Mouse (Mus musculus) ES-Bruce4 (cell line): Measurements from ENCODE around the gene Ubtf. TPM values are rescaled to one million over a fixed set of nuclear protein-coding genes. Genes with fewer than 3 reads are reported as not detected.

Experiments
- H3K27ac ChIP-seq: 2 replicates; pipeline ENCODE4 v1.5.1; 2012; ENCODE audit warnings: low read length, inconsistent platforms; ENCODE audit not compliant: insufficient read depth
- H3K27me3 ChIP-seq: 2 replicates; pipeline ENCODE4 v1.6.1; 2012; ENCODE audit warnings: mild to moderate bottlenecking, low read length, inconsistent platforms; ENCODE audit not compliant: control insufficient read depth, poor library complexity, insufficient read depth, severe bottlenecking
- H3K36me3 ChIP-seq: 2 replicates; pipeline ENCODE4 v1.6.1; 2012; ENCODE audit warnings: inconsistent platforms, mild to moderate bottlenecking, low read length, moderate library complexity; ENCODE audit not compliant: control insufficient read depth, poor library complexity, insufficient read depth, severe bottlenecking
- H3K4me1 ChIP-seq: one replicate; pipeline ENCODE4 v1.8.1; 2011; ENCODE audit warnings: low read length; ENCODE audit not compliant: control insufficient read depth, insufficient read depth
- H3K4me3 ChIP-seq: 2 replicates; pipeline ENCODE4 v1.5.1; 2011; ENCODE audit warnings: low read depth, mild to moderate bottlenecking, low read length
- H3K9ac ChIP-seq: 2 replicates; pipeline ENCODE4 v1.6.1; 2012; ENCODE audit warnings: low read depth, mild to moderate bottlenecking, inconsistent platforms; ENCODE audit not compliant: poor library complexity, severe bottlenecking
- H3K9me3 ChIP-seq: replicated peaks from 2 replicates; pipeline ENCODE4 v1.6.1; 2012; ENCODE audit warnings: mild to moderate bottlenecking, low read length, inconsistent platforms; ENCODE audit not compliant: control insufficient read depth, poor library complexity, insufficient read depth, severe bottlenecking
- CTCF ChIP-seq: IDR thresholded peaks from one replicate; pipeline ENCODE4 v1.8.1; 2011; ENCODE audit warnings: low read depth, low read length
- EP300 ChIP-seq: IDR thresholded peaks from 2 replicates; pipeline ENCODE4 v1.6.1; 2011; ENCODE audit warnings: low read depth, low read length; ENCODE audit not compliant: insufficient read depth
- POLR2A ChIP-seq: IDR thresholded peaks from one replicate; pipeline ENCODE4 v1.8.1; 2011; ENCODE audit warnings: low read length; ENCODE audit not compliant: insufficient read depth
- polyA plus RNA-seq: library from polyadenylated mRNA; stranded (reverse); fragments of >200 nt; gene quantifications from 2 replicates; pipeline ENCODE4 v1.2.4, GENCODE M21; 2011; ENCODE audit warnings: low read depth; ENCODE audit not compliant: missing spikeins, insufficient read depth, insufficient read length

The Ubtf gene
- polyA plus RNA-seq, 1 experiment: 82.0 TPM

DNA sequence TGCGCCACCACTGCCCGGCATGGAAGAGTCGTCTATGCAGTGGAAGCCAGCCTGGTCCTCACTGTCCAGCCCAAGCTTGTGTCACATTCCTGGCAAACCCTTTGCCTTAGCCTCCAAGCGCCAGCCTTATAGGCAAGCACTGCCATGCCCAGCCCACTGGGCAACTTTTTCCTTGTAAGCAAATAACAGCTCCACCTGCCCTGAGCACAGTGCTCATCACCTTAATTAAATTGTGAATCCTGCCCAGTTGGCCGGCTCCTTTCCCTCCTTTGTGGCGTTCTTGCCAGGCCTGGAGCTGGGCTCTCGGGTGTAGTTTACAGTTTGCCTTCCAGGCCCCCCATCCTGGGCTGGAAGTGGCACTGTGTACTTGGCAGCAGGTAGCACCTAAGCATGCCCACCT lies 56.3 kb downstream of the Ubtf start:
- no peak overlapping the region for H3K4me3 ChIP-seq
- H3K27me3 ChIP-seq: no peaks in the 10 kb centered on the region
- H3K4me1 ChIP-seq: peaks cover 10% of the 10 kb centered on the region
- H3K9ac ChIP-seq: no peak overlapping the region
- H3K36me3 ChIP-seq: peaks cover 41% of the 10 kb centered on the region
- H3K27ac ChIP-seq: no peak overlapping the region
- no peaks in the 10 kb centered on the region for H3K9me3 ChIP-seq
- no peak for TF ChIP-seq EP300
- no peak for TF ChIP-seq CTCF
- TF ChIP-seq POLR2A: no peak

GRCm38 (mm10) chr11:102258521-102258920 lies 61.0 kb downstream of the Ubtf start:
- Histone ChIP-seq H3K4me3 (no peak overlapping the region), H3K4me1 (peaks cover 7% of the 10 kb centered on the region), H3K9ac (no peak overlapping the region), H3K36me3 (peaks cover 76% of the 10 kb centered on the region), H3K9me3 (no peaks in the 10 kb centered on the region), H3K27ac (no peak overlapping the region), H3K27me3 (no peaks in the 10 kb centered on the region)
- TF ChIP-seq CTCF: peak; percentile 62
- no peak for TF ChIP-seq EP300

DNA sequence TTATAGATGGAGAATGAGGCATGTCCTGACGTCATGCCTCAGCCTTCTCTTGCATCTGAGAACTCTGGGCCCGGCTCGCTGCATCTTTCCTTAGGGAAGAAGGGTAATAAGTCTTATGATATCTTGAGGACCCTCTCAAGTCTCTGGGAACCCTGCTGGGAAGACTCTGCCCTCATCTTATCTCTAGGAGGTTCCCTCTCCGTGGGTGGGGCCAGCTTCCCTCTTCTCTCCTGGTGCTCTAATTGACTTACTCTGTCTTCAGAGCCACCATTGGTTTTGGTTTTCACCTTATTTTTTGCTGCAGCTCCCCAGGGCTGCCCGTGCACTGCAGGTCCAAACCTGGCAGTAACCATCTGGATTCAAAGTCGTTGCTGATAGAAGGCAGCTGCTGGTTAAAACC lies 61.4 kb downstream of the Ubtf start:
- peaks cover 76% of the 10 kb centered on the region for H3K36me3 ChIP-seq
- H3K4me1 ChIP-seq: peaks cover 7% of the 10 kb centered on the region
- no peak for TF ChIP-seq EP300
- no peak for TF ChIP-seq POLR2A
- TF ChIP-seq CTCF: no peak
- no peak overlapping the region for H3K4me3 ChIP-seq
- H3K9me3 ChIP-seq: no peaks in the 10 kb centered on the region
- no peaks in the 10 kb centered on the region for H3K27me3 ChIP-seq
- H3K9ac ChIP-seq: 0 out of 2 replicates have a peak overlapping the region, but pooled peaks have one; percentile 16
- 0 out of 2 replicates have a peak overlapping the region, but pooled peaks have one; percentile 46 for H3K27ac ChIP-seq

GRCm38 (mm10) chr11:102257514-102257913 lies 62.0 kb downstream of the Ubtf start:
- H3K4me1 ChIP-seq: peaks cover 7% of the 10 kb centered on the region
- no peak for TF ChIP-seq POLR2A
- TF ChIP-seq CTCF: peak; percentile 37
- no peaks in the 10 kb centered on the region for H3K9me3 ChIP-seq
- peak overlapping the region; percentile 46; the same call in 1 of the 2 replicates for H3K27ac ChIP-seq
- peaks cover 77% of the 10 kb centered on the region for H3K36me3 ChIP-seq
- H3K27me3 ChIP-seq: no peaks in the 10 kb centered on the region
- no peak overlapping the region; the same call in 1 of the 2 replicates for H3K9ac ChIP-seq
- no peak overlapping the region for H3K4me3 ChIP-seq

Other genes starting within 250 kb of the Ubtf start
- gene Mpp2, start 231.2 kb downstream of the Ubtf start, polyA plus RNA-seq: 3.4 and 3.6 TPM in 2 replicates
- gene Ppy, start 218.4 kb downstream of the Ubtf start, polyA plus RNA-seq: not detected in 2 replicates
- not detected in 2 replicates for gene Pyy, start 211.9 kb downstream of the Ubtf start, polyA plus RNA-seq
- gene Nags, start 174.2 kb downstream of the Ubtf start, polyA plus RNA-seq: 0.65 TPM in 1 of 2 replicates, not detected in the other
- 22.3 and 24.5 TPM in 2 replicates for gene Tmem101, start 163.3 kb downstream of the Ubtf start, polyA plus RNA-seq
- gene Lsm12, start 134.4 kb downstream of the Ubtf start, polyA plus RNA-seq: 137 and 146 TPM in 2 replicates
- gene G6pc3, start 130.1 kb downstream of the Ubtf start, polyA plus RNA-seq: 33.0 and 33.6 TPM in 2 replicates
- gene Hdac5, start 89.6 kb downstream of the Ubtf start, polyA plus RNA-seq: 41.2 and 42.4 TPM in 2 replicates
- gene BC030867, start 70.9 kb downstream of the Ubtf start, polyA plus RNA-seq: 32.5 and 34.0 TPM in 2 replicates
- gene Asb16, start 51.0 kb downstream of the Ubtf start, polyA plus RNA-seq: 0.70 and 2.3 TPM in 2 replicates
- gene Tmub2, start 34.8 kb downstream of the Ubtf start, polyA plus RNA-seq: 19.7 and 20.0 TPM in 2 replicates
- gene Atxn7l3, start 23.1 kb downstream of the Ubtf start, polyA plus RNA-seq: 44.3 and 50.3 TPM in 2 replicates
- 0.48 and 0.53 TPM in 2 replicates for gene Slc4a1, start 46.5 kb upstream of the Ubtf start, polyA plus RNA-seq
- 7.0 and 9.5 TPM in 2 replicates for gene Rundc3a, start 73.7 kb upstream of the Ubtf start, polyA plus RNA-seq
- 284 and 342 TPM in 2 replicates for gene Slc25a39, start 88.2 kb upstream of the Ubtf start, polyA plus RNA-seq
- gene Grn, start 110.6 kb upstream of the Ubtf start, polyA plus RNA-seq: 68.4 and 88.3 TPM in 2 replicates
- gene Fam171a2, start 127.9 kb upstream of the Ubtf start, polyA plus RNA-seq: 4.4 and 5.4 TPM in 2 replicates
- 7.0 and 7.9 TPM in 2 replicates for gene Itga2b, start 150.4 kb upstream of the Ubtf start, polyA plus RNA-seq
- 75.8 and 89.1 TPM in 2 replicates for gene Gpatch8, start 236.7 kb upstream of the Ubtf start, polyA plus RNA-seq